ENCODE assay signal across 25 mouse cellular contexts in the genomic region with DNA sequence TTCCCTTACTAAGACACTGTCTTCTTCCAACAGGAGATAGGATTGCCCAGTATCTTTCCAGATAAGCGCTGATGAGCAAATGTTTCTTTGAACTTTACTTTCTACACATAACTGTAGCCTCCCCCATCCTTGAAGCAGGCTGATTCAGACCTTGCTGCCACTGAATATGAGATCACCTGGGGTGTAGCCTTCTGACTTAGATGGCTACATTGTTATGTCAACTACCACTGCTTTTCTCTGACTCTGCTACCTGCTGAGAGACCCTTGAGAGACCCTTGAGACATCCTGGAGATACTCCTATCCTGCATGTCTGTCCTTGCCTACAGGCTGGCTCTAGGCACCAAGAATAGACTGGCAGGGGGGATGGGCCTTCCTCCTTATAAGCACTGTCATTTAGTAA.
"Had no signal": no experiment of that assay in that cellular context is flagged by ENCODE, and none has a peak within 500 bp of the region (broad histone marks: within the 10 kb centered on the region; RNA-seq: fewer than 3 reads in every experiment).

No protein-coding gene starts in this region.

- H3K4me2 ChIP-seq: heart, embryonic 12.5 days; hindbrain, embryonic 12.5 days; hindbrain, embryonic 14.5 days; intestine, embryonic 15.5 days; limb, embryonic 13.5 days; limb, embryonic 15.5 days; liver, embryonic 12.5 days had no signal

- H3K9ac ChIP-seq: heart, embryonic 12.5 days; hindbrain, embryonic 12.5 days; hindbrain, embryonic 14.5 days; intestine, embryonic 15.5 days; limb, embryonic 13.5 days; limb, embryonic 15.5 days; liver, embryonic 12.5 days; liver, embryonic 14.5 days had no signal

- ATAC-seq: hindbrain, embryonic 16.5 days; inflammation-experienced regulatory T-cells, adult 6 months; intestine, embryonic 15.5 days; intestine, postnatal 0 days; liver, embryonic 12.5 days had no signal

- H3K27ac ChIP-seq: heart, adult 2 months; heart, embryonic 10.5 days; hindbrain, embryonic 10.5 days; hindbrain, embryonic 12.5 days; hindbrain, embryonic 14.5 days; intestine, embryonic 15.5 days; kidney, postnatal 0 days; limb, embryonic 13.5 days; limb, embryonic 15.5 days; liver, embryonic 12.5 days; liver, embryonic 14.5 days had no signal

- H3K27me3 ChIP-seq: heart, embryonic 12.5 days; hindbrain, embryonic 12.5 days; intestine, embryonic 15.5 days; limb, embryonic 13.5 days; limb, embryonic 15.5 days; liver, embryonic 12.5 days had no signal

- H3K4me3 ChIP-seq: heart, adult 2 months; heart, embryonic 10.5 days; heart, embryonic 12.5 days; hindbrain, embryonic 10.5 days; hindbrain, embryonic 12.5 days; intestine, embryonic 15.5 days; limb, embryonic 13.5 days; limb, embryonic 15.5 days; liver, embryonic 12.5 days had no signal

- DNase-seq: gastrocnemius, postnatal 25 days; heart, adult 2 months; heart, postnatal 10 days; heart, postnatal 4 days; kidney, adult 18-20 months; kidney, adult 8-10 months; kidney, postnatal 14 days; kidney, postnatal 36 days; layer of hippocampus, adult 9-11 months; layer of hippocampus, postnatal 36 days; left cerebral cortex, postnatal 4 days had no signal

- H3K9me3 ChIP-seq: heart, embryonic 10.5 days; heart, embryonic 12.5 days; hindbrain, embryonic 10.5 days; hindbrain, embryonic 12.5 days; intestine, embryonic 15.5 days; limb, embryonic 13.5 days; limb, embryonic 15.5 days; liver, embryonic 12.5 days had no signal

- H3K4me1 ChIP-seq: heart, embryonic 10.5 days; heart, embryonic 12.5 days; hindbrain, embryonic 10.5 days; hindbrain, embryonic 12.5 days; intestine, embryonic 15.5 days; limb, embryonic 15.5 days; liver, embryonic 12.5 days had no signal

- H3K36me3 ChIP-seq: heart, embryonic 10.5 days; heart, embryonic 12.5 days; hindbrain, embryonic 10.5 days; hindbrain, embryonic 12.5 days; intestine, embryonic 15.5 days; limb, embryonic 13.5 days; limb, embryonic 15.5 days; liver, embryonic 12.5 days had no signal
